Mouse (Mus musculus) cerebellum, postnatal 10 days (tissue): ENCODE measurements around the gene Tbc1d10a.

Experiments
- DNase-seq, 2 experiments: peaks; one replicate each; pipeline ENCODE4 v3.0.0; 2021; ENCODE audit warnings: mixed read lengths in 2 of 2

The Tbc1d10a gene

DNA sequence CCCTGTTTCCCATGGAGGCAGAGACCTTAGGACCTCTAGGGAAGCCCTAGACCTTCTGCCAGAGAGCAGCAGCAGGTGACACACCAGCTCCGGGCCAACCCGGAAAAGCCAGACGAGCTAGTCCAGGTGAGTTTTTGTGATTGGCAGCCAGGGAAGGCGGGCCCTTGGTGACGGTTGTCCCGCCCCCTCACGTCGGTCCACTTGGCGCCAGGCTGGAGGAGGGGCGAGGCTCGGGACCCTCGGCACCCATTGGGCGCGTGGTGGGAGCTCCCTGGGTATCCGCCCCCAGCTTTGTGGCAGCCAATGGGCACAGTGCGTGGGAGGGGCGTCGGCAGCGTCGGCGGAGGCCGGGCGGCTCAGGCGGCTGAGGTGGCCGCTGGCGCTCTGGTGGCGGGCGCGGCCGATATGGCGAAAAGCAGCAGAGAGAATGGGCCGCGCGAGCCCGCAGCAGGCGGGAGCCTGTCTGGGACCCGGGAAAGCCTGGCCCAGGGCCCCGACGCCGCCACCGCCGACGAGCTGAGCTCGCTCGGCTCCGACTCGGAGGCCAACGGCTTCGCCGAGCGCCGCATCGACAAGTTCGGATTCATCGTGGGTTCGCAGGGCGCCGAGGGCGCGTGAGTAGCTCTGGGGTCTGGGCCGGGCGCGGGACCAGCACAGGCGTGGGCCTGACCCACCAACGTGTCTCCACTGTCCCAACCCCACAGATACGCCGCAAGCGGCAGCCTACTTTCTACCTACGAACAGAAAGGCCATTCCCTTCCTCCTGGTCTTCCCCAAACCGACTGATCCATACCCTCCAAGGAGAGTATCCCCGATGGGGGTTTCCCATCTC is at the start of gene Tbc1d10a:
Tbc1d10a (plus strand) TSS at position 304 of the 832 bp plus-strand sequence.
- peak; percentile 99 for DNase-seq

DNA sequence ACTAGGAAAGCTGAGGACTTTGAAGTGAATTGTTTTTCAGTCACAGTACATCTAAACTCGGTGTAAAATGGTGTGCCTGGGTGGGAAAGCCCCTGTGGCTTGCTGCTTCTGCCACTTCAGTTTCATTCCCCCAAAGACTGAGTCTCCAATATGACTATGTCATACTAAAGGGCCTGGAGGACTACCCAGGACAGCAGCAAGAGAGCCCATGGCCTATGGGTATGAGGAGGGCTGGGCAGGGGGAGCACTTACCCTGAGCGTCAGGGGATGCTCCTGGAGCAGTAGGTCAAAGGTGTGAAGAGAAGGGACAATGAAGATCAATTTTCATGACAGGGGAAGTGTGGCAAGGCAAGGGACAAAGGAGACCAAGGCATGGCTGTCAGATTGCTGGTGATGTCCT is 47.6 kb upstream of the Tbc1d10a start:
- DNase-seq = no peak

DNA sequence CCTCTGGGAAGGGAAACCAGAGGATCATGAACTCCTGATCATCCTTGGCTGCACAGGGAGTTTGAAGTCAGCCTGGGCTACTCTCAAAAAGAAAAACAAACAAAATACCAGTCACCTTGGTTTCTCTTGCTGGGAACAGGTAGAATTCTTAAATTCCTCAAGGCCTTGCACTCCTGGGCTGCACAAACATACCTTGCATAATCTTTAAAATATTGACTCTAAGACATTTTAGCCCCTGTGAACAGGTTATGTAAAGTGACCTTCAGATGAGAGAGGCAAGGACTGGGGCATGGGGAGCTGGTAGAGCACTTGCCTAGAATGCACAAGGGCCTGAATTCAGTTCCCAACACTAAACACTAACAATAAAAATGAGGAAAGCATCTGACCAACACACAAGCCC is 45.1 kb upstream of the Tbc1d10a start:
- no peak for DNase-seq

DNA sequence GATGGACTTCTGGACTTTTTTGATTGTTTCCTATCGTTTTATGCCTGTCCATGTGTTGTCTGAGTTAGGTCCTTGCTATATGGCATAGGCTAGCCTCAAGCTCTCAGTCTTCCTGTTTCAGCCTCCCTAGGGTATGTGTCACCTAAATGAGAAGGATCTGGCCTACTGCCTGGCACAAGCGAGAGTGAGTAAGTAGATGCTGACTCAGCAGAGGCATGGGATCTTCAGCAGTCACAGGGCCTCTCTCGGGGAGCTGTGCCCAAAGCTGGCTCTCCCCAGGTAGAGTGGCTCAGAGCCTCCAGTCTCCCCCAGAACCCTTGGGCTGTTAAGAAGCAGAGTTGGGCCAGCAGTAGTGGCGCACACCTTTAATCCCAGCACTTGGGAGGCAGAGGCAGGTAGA is 44.2 kb upstream of the Tbc1d10a start:
- no peak for DNase-seq

DNA sequence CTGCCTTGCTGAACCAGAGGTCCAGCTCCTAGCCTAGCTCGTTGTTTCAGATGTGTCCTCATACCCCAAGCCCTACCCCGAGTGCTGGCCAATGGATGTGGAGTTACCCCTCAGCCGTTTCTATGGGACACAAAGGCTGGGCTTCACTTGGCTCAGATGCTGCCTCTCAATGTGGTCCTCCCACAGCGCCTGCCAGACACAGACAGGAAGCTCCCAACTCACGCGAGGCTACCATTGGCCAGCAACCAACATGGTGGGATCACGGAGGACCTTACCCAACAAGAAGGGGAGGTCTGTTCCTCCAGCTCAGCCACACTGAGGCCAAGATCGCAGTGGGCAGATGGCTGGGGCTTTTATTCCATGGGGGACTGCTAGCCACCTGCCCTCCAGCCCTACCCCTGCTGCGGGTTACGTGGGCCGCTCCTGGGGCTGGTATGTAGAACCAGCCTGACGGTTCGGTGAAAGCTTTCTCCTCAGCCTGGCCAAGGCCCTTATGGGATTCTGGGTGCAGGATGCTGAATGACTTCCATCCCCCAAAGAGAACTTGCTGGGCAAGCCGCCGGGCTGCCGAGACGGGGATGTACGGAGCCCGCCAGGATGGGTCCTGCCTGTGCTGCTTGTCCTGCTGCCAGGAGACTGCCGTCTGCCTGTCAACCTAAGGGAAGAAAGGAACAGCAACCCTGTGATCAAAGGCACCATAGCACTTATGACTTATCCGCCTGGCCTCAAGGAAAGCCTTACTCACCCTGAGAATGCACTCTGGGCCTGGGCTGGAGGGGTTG is 43.1 kb upstream of the Tbc1d10a start:
- peak; percentile 85 to 89 for DNase-seq

DNA sequence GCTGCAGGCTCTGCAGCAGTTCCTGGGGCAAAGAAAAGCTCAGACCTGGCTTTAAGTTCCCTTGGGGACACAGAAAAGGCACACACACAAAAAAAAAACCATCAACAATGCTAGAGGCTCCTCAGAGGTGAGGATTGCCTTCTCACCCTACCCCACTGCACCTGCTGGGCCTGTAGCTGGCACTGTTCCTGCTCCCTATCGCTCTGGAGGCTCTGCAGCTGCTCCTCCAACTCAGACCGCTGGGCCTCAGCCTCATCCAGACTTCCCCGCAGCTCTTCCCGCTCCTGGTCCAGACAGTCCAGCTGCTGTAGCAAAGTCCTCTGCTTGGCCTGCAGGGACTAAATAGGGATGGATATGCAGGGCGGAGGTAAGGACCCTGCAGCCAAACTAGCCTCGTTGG is 40.2 kb upstream of the Tbc1d10a start:
- DNase-seq = no peak

DNA sequence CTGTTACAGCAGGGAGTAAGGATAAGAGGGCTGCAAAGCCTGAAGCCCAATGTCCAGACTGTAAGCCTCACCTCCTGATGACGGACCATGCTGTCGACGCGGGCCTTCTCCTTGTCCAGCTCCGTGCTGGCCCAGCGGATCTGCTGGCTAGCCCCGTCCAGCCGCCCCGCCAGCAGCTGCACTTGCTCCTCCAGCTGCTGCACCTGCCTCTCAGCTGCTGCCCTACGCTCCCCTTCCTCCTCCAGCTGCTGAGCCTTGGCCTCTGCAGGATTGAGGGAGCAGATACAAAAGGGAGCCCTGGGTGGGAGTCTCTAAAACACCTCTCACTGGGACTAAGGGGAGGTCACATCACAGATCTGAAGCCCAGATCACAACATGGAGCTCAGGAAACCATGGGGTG is 39.5 kb upstream of the Tbc1d10a start:
- DNase-seq = no peak

DNA sequence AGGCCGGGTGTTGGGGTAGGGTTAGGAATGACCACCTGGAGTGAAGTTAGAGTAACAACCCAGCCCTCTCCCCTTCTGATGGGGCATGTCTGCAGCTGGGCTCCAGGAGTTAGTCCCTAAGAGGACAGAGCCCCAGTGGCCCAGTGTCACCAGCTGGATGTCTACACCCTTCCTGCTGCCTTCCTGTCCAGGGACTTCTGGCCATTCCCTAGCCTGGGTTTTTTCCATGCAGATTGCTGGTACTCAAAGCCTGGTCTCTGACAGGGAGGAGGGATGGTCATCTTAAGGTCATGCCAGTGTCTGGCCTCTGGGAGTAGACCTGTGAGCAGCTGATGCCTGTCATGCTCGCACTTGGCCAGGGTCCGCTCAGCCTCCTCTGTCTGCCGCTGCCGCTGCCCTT is 38.5 kb upstream of the Tbc1d10a start:
- DNase-seq = no peak

DNA sequence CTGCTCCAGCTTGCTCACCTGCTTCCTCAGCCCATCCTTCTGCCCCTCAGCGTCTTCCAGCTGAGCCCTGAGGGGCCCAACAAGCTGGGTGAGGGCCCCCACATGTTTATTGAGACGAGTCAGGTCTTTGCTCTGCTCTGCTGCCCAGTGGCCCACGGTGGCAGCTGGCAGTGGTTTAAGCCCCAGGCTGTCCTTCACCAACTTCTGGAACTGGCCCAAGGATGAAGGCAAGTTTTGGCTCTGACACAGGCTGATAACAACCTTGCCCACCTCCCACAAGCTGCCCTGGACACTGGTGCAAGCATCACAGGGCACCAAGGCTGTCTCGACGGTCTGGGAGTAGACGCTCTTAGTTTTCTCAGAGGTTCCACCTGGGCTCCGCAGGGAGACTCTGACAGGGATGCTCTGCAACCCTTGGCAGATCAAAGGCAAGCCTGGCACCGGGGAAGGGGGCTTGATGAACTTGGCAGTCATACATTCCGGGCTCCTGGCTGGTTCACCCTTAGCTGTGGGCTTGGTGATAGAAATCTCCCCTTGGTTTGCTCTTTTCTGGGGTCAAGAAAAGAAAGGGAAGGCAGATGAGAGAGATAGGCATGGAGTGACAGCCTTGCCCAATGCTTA is 37.9 kb upstream of the Tbc1d10a start:
- DNase-seq = peak; percentile 54 to 63

DNA sequence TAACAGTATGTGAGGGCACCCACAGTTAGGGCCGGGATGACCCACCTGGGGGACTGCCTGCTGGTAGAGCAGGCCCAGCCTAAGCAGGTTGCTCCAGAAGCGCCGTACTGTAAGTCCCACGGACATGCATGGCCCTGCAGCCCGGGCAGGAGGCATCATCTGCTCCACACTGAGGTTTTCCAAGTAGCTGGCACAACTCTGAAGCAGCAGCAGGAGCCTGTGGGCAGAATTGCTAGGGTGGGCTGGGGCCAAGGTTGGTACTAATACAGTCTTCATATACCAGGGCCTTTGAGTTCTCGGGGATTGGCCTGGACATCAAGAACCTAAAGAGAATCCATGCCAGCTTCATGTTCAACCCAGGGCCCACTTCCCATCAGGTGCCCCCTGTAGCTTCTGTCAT is 36.7 kb upstream of the Tbc1d10a start:
- peak; percentile 68 to 79 for DNase-seq

DNA sequence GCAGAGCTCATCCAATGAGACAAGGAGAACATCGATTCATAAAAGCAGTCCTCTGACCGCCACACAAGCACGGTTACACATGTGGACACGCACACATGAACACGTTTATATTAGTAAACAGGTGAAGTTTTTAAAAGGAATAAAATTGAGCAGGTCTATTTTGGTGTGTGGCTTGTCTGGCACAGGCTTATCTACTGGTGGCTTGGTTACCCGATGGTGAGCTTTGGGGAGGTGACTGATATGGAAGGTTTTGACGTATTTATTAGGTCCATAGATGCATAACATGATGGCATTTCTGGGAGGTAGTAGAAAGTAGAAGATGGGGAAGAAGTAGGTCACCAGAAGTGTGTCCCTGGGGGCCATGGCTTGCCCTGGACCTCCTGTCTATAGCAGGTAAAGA is 32.9 kb upstream of the Tbc1d10a start:
- DNase-seq = no peak

DNA sequence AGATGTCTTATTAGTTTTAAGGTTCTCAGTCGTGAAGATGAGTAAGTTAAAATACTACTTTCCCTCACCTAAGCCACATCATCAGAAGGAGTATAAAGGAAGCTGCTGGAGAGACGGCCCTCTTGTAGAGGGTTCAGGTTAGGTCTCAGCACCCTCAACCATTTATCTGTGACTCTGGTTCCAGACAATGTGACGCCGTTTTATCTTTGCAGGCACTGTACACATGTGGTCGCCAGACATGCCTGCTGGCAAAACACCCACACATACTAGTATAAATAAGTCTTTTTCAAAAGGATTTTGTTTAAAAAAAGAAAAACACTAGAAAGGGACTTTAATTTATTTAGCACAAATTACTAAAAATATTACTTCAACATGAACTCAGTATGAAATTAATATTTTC is 30.9 kb upstream of the Tbc1d10a start:
- no peak for DNase-seq

DNA sequence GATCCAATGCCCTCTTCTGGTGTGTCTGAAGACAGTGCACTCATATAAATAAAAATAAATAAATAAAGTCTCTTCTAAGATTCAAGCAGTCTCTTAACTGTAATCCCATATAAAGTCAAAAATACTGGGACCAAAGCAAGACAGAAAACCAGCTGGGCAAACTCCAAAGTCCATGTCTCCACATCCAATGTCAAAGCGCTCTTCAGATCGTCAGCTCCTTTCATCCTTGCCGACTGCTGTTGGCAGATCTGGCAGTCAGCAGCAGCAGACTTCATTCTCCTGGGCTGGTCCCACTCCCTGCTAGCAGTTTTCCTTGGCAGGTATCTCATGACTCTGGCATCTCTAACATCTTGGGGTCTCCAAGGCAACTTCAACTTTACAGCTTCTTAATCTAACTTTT is 27.9 kb upstream of the Tbc1d10a start:
- no peak for DNase-seq

DNA sequence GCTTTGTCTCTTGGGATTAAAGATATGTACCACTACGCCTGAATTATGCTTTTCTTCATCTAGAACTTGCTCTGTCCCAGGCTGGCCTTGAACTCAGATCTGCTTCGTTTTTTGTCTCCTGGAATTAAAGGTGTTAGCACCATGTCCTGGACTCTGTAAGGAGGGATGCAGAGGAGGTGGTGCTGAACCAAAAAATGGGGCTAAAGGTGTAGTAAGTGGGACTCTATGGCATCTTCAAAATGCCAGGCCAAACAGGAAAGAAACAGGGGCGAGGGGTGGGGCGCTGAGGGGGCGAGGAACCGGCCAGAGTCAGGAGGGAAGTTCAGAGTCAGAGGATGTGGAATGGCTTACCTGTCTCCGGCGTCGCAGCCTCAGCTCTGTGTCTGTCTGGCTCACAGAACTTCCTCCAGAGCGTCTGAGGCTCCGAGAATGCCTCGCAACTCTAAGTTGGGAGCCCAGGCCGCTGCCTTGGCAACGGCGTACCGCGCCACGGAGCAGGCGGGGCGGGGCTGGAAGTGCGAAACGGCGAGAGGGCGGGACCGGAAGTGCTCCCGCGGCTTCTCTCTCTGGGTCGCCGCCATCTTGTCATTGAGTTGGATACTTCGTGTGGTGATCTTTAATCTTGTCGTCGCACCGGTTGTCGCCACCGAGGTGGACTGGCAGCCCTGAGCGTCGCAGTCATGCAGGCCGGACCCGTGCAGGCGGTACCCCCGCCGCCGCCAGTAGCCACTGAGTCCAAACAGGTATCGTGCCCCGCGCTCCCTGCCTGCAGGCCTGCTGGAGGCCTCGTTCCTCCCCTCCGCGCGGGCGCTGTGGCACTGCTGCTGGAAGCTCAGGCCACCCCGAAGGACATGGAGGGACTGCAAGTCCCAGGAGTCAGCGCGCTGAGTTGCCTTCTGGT is 26.5 kb upstream of the Tbc1d10a start, which contains the start of the genes Ccdc157 and Sf3a1:
Ccdc157 (minus strand) TSS at position 486 of the 901 bp plus-strand sequence.
Sf3a1 (plus strand) TSS at position 543 of the 901 bp plus-strand sequence.
- DNase-seq = peak; percentile 98

DNA sequence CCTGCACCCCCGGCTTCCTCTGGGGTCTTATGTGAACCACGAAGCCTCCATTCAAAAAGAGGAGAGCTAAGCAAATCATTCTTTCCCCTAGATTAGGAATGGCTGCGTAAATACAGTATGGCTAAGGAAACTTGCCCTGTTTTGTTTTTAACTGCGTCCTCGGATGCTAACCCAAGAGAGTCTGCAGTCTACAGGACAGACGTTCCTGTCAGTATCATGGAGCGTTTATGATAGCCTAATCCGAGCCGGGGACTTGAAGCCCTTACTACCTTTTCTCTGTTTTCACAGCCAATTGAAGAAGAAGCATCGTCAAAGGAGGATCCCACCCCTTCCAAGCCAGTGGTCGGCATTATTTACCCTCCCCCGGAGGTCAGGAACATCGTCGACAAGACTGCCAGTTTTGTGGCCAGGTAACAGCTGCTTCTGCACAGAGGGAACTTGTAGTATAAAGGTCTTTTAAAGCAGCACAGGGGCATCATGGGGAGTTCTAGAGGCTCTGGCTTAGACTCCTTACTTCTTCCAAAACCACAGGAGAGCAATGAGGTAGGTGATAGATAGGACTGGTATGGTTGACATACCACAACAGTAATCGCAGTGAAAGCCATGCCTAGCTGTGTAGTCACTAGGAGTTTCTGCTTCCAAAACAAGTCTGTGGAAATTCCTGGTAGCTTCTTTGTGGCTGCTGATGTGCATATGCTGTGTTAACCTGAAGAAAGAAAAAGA is 25.7 kb upstream of the Tbc1d10a start:
- DNase-seq = peak in 1 of 2 experiments; percentile 33

DNA sequence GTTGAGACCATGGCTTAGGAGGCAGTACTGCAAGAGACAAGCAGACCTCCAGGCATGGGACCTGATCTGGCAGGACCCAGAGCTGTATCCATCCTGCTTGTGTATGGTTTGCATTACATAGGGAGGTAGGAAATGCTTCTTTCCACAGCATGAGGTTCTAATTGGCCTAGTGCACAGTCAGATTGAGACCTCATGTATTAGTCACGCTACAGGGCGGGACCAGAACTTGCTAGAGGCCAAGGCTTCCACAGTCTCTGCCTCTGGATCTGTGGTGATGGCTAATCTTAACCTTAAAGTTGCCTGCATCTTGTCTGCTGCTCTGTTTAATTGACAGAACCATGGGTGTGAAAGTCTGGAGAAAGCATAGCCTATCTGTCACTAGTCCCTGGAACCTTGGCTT is 21.9 kb upstream of the Tbc1d10a start:
- no peak for DNase-seq

DNA sequence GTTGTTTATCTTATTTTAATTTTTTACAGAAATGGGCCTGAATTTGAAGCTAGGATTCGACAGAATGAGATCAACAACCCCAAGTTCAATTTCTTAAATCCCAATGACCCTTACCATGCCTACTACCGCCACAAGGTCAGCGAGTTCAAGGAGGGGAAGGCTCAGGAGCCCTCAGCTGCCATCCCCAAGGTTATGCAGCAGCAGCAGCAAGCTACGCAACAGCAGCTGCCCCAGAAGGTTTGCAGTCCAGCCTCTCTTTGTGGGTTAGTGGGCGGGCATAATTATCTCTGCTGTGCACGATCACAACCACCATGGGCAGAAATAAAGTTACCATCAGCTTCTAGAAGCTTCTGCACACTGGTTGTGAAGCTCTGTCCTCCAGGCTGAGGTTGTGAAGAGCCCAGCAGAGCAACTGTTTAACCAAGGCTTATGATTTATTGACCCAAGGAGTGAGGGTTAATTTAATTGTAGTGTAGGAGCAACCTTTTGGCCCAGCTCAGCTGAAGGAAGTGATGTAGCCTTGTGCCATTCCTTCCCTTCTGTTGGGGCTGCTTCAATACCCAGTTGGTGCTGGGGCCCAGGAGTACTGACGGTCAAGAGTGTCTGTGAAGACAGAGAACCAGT is 20.0 kb upstream of the Tbc1d10a start:
- no peak for DNase-seq

DNA sequence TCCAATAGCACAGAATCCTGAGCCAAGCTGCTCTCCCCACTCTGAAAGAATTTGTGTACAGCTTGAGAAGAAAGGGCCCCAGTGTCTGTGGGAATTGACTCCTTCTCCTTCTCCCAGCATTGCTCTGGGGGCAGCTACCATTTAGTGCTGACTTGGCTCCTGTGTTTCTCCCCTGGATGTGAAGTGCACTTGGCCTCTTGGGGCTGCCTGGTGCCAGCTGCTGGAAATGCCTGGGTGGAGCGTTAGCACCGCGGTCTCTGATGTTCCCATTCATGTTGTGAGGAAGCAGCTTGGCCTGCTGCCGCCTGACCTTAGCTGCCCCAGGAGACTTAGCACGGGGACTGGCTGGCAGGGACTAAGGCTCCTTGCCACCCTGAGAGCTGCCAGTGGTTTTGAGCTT is 12.0 kb upstream of the Tbc1d10a start:
- DNase-seq = peak; percentile 36 to 68

DNA sequence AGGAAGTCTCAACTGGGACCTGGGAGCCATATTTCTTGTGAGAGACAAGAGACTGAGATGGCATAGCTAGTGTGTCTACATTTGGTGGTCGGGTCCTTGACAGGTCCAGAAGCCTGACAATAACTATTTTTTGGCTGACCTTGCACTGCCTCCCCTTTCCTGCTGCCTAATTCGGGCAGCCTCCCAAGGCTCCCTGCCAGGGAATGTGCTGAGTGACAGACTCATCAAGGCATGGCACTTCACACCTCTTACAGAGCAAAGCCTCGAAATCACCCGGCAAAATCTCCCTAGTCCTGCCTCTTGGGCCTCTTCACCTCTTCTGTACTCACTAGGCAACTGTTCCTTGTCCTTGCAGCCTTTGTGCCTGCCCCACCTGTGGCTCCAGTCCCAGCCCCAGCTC is 8.9 kb upstream of the Tbc1d10a start:
- DNase-seq = peak; percentile 40 to 46

DNA sequence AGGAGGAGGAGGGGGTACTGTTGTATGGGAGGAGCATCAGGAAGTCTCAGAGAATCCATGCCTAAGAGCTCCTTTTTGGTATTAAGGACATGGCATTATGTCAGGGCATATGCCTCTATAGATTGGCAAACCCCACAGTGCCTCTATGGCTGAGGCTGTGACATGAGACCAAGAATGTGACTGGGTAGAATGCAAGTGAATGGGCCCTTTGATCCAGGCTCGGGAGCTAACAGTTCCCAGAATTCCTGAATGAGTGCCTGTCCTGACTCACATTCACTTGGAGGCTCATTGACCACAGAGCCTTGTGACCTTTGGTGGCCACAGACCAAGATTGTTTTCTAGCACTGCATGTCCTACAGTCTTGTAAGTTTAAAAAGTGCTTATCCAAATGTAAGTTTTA is 4.5 kb upstream of the Tbc1d10a start:
- DNase-seq = no peak

DNA sequence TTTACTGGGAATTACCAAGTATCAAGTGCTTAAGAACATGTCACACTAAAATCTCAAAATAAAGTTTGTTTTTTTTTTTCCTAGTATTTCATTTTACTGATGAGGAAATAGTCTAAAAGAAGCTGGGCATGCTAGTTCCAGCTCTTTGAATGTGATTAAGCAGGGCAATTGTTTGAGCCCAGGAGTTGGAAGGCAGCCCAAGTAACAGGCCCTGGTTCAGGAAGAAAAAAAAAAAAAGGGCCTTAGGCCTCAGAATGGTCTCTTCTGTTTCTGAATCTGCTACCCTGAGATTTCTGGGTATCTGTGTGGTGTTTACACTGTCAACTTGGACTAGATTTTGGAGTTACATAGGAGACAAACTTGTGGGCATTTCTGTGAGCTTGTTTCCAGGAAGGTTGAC is 3.1 kb upstream of the Tbc1d10a start:
- peak; percentile 28 to 41 for DNase-seq
